Comparison of ENCODE assay signal across 8 mouse cellular contexts in genomic region chrX:7658031-7658784, GRCm38 (mm10). TPM values are rescaled to one million over a fixed set of nuclear protein-coding genes. Genes with fewer than 3 reads are reported as not detected.
DNase-seq lines count a peak whose midpoint lies in the region; ATAC-seq lines count a peak whose summit lies in the region.
"Had no signal": no experiment of that assay in that cellular context is flagged by ENCODE, and none has a peak within 500 bp of the region (broad histone marks: within the 10 kb centered on the region; RNA-seq: fewer than 3 reads in every experiment).

No protein-coding gene starts in this region.

- H3K4me3 ChIP-seq in embryonic facial prominence, embryonic 13.5 days, result peak overlapping the region; percentile 50
- peak overlapping the region; percentile 55 for H3K4me3 ChIP-seq in limb, embryonic 10.5 days
- H3K4me3 ChIP-seq in midbrain, embryonic 12.5 days, result no peak overlapping the region

- no peaks in the 10 kb centered on the region for H3K36me3 ChIP-seq in embryonic facial prominence, embryonic 13.5 days
- H3K36me3 ChIP-seq in limb, embryonic 10.5 days, result no peaks in the 10 kb centered on the region
- no peaks in the 10 kb centered on the region for H3K36me3 ChIP-seq in midbrain, embryonic 12.5 days

- H3K4me2 ChIP-seq in embryonic facial prominence, embryonic 13.5 days, result peak overlapping the region; percentile 61
- peak overlapping the region; percentile 32 for H3K4me2 ChIP-seq in midbrain, embryonic 12.5 days (replicated peaks)

- H3K4me1 ChIP-seq in embryonic facial prominence, embryonic 13.5 days, result 0 out of 2 replicates have a peak, but pooled peaks cover 7% of the 10 kb centered on the region
- peaks cover 27% of the 10 kb centered on the region for H3K4me1 ChIP-seq in limb, embryonic 10.5 days
- H3K4me1 ChIP-seq in midbrain, embryonic 12.5 days, result no peaks in the 10 kb centered on the region; the same call in 1 of the 2 replicates

- H3K9ac ChIP-seq in embryonic facial prominence, embryonic 13.5 days, result peak overlapping the region; percentile 74; the same call in 1 of the 2 replicates
- no peak overlapping the region for H3K9ac ChIP-seq in midbrain, embryonic 12.5 days (replicated peaks)

- intact Hi-C loops in heart, postnatal 14 days (cut with DNase I), result no loop called here

- no peaks in the 10 kb centered on the region for H3K27me3 ChIP-seq in embryonic facial prominence, embryonic 13.5 days
- H3K27me3 ChIP-seq in limb, embryonic 10.5 days (ENCODE audit: low read depth, poor library complexity, severe bottlenecking), result no peaks in the 10 kb centered on the region
- no peaks in the 10 kb centered on the region for H3K27me3 ChIP-seq in midbrain, embryonic 12.5 days

- peak overlapping the region; percentile 69 for H3K27ac ChIP-seq in embryonic facial prominence, embryonic 13.5 days
- peak overlapping the region; percentile 85 for H3K27ac ChIP-seq in limb, embryonic 10.5 days
- H3K27ac ChIP-seq in midbrain, embryonic 12.5 days (replicated peaks), result no peak overlapping the region

- H3K9me3 ChIP-seq in embryonic facial prominence, embryonic 13.5 days, result no peaks in the 10 kb centered on the region
- no peaks in the 10 kb centered on the region for H3K9me3 ChIP-seq in limb, embryonic 10.5 days (replicated peaks)
- H3K9me3 ChIP-seq in midbrain, embryonic 12.5 days, result no peaks in the 10 kb centered on the region

- ATAC-seq in embryonic facial prominence, embryonic 13.5 days (ENCODE audit: insufficient number of reproducible peaks, insufficient read depth, low FRiP score, low TSS enrichment, low read depth), result no peak
- no peak for ATAC-seq in midbrain, embryonic 12.5 days (ENCODE audit: low FRiP score, low read depth)

- DNase-seq in adipocyte (ENCODE audit: low spot score), result peak; percentile 77
- DNase-seq in heart, postnatal 14 days, result peak; percentile 56 to 58
- DNase-seq in limb, embryonic 10.5 days (ENCODE audit: low spot score), result peak; percentile 53
- DNase-seq in left cerebral cortex, adult 9 months (ENCODE audit: low spot score in 2 of 2), result no peak
- DNase-seq in cerebellum, adult 9-11 months, result no peak

- WGBS in embryonic facial prominence, embryonic 13.5 days, result 35% methylated on average over 15 of the region's 15 CpGs
- 17% methylated on average over 14 of the region's 15 CpGs for WGBS in limb, embryonic 10.5 days
- 24% methylated on average over 14 of the region's 15 CpGs for WGBS in midbrain, embryonic 12.5 days

RNA-seq across cellular contexts. Expression of gene Prickle3, which starts 1.1 kb away (rescaled TPM):
- 9.9 and 11.8 TPM in 2 replicates for polyA plus RNA-seq in embryonic facial prominence, embryonic 13.5 days (2015; fragmentation: Nextera tagmentation; extraction: Ambion mirVana)
- 10 to 100 TPM; 19.4 to 21.4 TPM for total RNA-seq in heart, postnatal 14 days (2021)
- 6.4 and 9.1 TPM in 2 replicates for polyA plus RNA-seq in limb, embryonic 10.5 days (2016; fragmentation: Nextera tagmentation; extraction: Ambion mirVana)
- polyA plus RNA-seq in midbrain, embryonic 12.5 days (2016; fragmentation: Nextera tagmentation; extraction: Ambion mirVana), result 2.6 and 2.7 TPM in 2 replicates

RNA-seq across cellular contexts. Expression of gene Plp2, which starts 13.0 kb away (rescaled TPM):
- 100 and 115 TPM in 2 replicates for polyA plus RNA-seq in embryonic facial prominence, embryonic 13.5 days (2015; fragmentation: Nextera tagmentation; extraction: Ambion mirVana)
- total RNA-seq in heart, postnatal 14 days (2021), result 10 to 100 TPM; 43.8 to 58.0 TPM
- polyA plus RNA-seq in limb, embryonic 10.5 days (2016; fragmentation: Nextera tagmentation; extraction: Ambion mirVana), result 72.6 and 77.7 TPM in 2 replicates
- polyA plus RNA-seq in midbrain, embryonic 12.5 days (2016; fragmentation: Nextera tagmentation; extraction: Ambion mirVana), result 29.2 and 33.2 TPM in 2 replicates

RNA-seq across cellular contexts. Expression of gene Syp, which starts 19.9 kb away (rescaled TPM):
- polyA plus RNA-seq in embryonic facial prominence, embryonic 13.5 days (2015; fragmentation: Nextera tagmentation; extraction: Ambion mirVana), result 2.1 and 3.3 TPM in 2 replicates
- total RNA-seq in heart, postnatal 14 days (2021), result 1 to 10 TPM; 1.4 to 1.8 TPM
- polyA plus RNA-seq in limb, embryonic 10.5 days (2016; fragmentation: Nextera tagmentation; extraction: Ambion mirVana), result 1.6 and 1.9 TPM in 2 replicates
- polyA plus RNA-seq in midbrain, embryonic 12.5 days (2016; fragmentation: Nextera tagmentation; extraction: Ambion mirVana), result 39.9 and 40.8 TPM in 2 replicates

RNA-seq across cellular contexts. Expression of gene Magix, which starts 22.8 kb away (rescaled TPM):
- 0.66 TPM in 1 of 2 replicates, not detected in the other for polyA plus RNA-seq in embryonic facial prominence, embryonic 13.5 days (2015; fragmentation: Nextera tagmentation; extraction: Ambion mirVana)
- 10 to 100 TPM; 18.4 to 21.2 TPM for total RNA-seq in heart, postnatal 14 days (2021)
- polyA plus RNA-seq in limb, embryonic 10.5 days (2016; fragmentation: Nextera tagmentation; extraction: Ambion mirVana), result 0.08 and 0.13 TPM in 2 replicates
- 0.09 TPM in 1 of 2 replicates, not detected in the other for polyA plus RNA-seq in midbrain, embryonic 12.5 days (2016; fragmentation: Nextera tagmentation; extraction: Ambion mirVana)
- polyA plus RNA-seq: erythroblast, embryonic 14.5 days had no signal

RNA-seq across cellular contexts. Expression of gene Gpkow, which starts 38.7 kb away (rescaled TPM):
- polyA plus RNA-seq in embryonic facial prominence, embryonic 13.5 days (2015; fragmentation: Nextera tagmentation; extraction: Ambion mirVana), result 37.2 and 40.6 TPM in 2 replicates
- total RNA-seq in heart, postnatal 14 days (2021), result 10 to 100 TPM; 21.4 to 21.5 TPM
- polyA plus RNA-seq in limb, embryonic 10.5 days (2016; fragmentation: Nextera tagmentation; extraction: Ambion mirVana), result 40.5 and 48.2 TPM in 2 replicates
- polyA plus RNA-seq in midbrain, embryonic 12.5 days (2016; fragmentation: Nextera tagmentation; extraction: Ambion mirVana), result 43.6 and 45.7 TPM in 2 replicates

Comparison
In these comparisons a context has a peak if more than half of its experiments do, and no peak if none do; other contexts are left out.
1. DNase-seq: peak in adipocyte (single experiment), heart, postnatal 14 days (2 of 2) and limb, embryonic 10.5 days (single experiment); none in left cerebral cortex, adult 9 months (0 of 2) and cerebellum, adult 9-11 months (single experiment).